Mouse (Mus musculus): ENCODE measurements around the gene 0610010K14Rik.

DNA sequence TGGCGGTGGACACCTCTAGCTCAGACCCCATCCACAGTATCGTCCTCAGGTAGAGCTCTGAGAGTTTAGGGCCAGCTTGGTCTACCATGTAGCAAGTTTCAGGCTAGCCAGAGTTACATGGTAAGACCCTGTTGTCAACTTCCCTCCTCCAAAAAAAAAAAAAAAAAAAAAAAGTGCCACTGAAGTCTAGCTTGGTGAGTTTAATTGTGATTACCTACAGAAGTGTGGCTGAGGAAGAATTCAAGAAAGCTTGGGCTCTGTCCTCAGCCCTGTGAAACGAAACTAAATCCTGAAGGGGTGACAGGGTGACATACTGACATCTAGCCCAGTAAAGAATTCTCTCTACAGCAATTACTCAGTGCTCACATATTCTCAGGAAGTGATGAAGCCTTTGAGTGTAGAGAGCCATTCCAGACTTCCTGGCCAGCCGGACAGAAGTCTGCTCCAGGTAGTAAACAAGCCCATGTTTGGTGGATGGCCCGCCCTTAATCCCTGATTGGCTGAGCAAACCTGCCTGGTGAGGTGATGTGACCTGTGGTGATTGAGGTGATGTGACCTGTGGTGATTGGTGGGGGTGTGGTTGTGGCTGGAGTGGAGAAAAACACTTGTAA is 28.8 kb downstream of the 0610010K14Rik start:
- TF ChIP-seq EP300 (IDR thresholded peaks at IDR 0.05; ENCODE audit: insufficient read depth, low read depth, low read length) (no peak), CTCF (IDR thresholded peaks at IDR 0.05; ENCODE audit: low read depth, low read length) (no peak), POLR2A (IDR thresholded peaks at IDR 0.05; ENCODE audit: insufficient read depth, low read length) (no peak)

Measured in ES-Bruce4 (cell line).